Mouse (Mus musculus) ES-Bruce4 (cell line): Measurements from ENCODE around the gene 9130409I23Rik. TPM values are rescaled to one million over a fixed set of nuclear protein-coding genes. Genes with fewer than 3 reads are reported as not detected.

Experiments used
- H3K27ac ChIP-seq: 2 replicates; pipeline ENCODE4 v1.5.1; 2012; ENCODE audit warnings: low read length, inconsistent platforms; ENCODE audit not compliant: insufficient read depth
- H3K27me3 ChIP-seq: 2 replicates; pipeline ENCODE4 v1.6.1; 2012; ENCODE audit warnings: mild to moderate bottlenecking, low read length, inconsistent platforms; ENCODE audit not compliant: control insufficient read depth, poor library complexity, insufficient read depth, severe bottlenecking
- H3K36me3 ChIP-seq: 2 replicates; pipeline ENCODE4 v1.6.1; 2012; ENCODE audit warnings: inconsistent platforms, mild to moderate bottlenecking, low read length, moderate library complexity; ENCODE audit not compliant: control insufficient read depth, poor library complexity, insufficient read depth, severe bottlenecking
- H3K4me1 ChIP-seq: one replicate; pipeline ENCODE4 v1.8.1; 2011; ENCODE audit warnings: low read length; ENCODE audit not compliant: control insufficient read depth, insufficient read depth
- H3K4me3 ChIP-seq: 2 replicates; pipeline ENCODE4 v1.5.1; 2011; ENCODE audit warnings: low read depth, mild to moderate bottlenecking, low read length
- H3K9ac ChIP-seq: 2 replicates; pipeline ENCODE4 v1.6.1; 2012; ENCODE audit warnings: low read depth, mild to moderate bottlenecking, inconsistent platforms; ENCODE audit not compliant: poor library complexity, severe bottlenecking
- H3K9me3 ChIP-seq: replicated peaks from 2 replicates; pipeline ENCODE4 v1.6.1; 2012; ENCODE audit warnings: mild to moderate bottlenecking, low read length, inconsistent platforms; ENCODE audit not compliant: control insufficient read depth, poor library complexity, insufficient read depth, severe bottlenecking
- CTCF ChIP-seq: IDR thresholded peaks from one replicate; pipeline ENCODE4 v1.8.1; 2011; ENCODE audit warnings: low read depth, low read length
- EP300 ChIP-seq: IDR thresholded peaks from 2 replicates; pipeline ENCODE4 v1.6.1; 2011; ENCODE audit warnings: low read depth, low read length; ENCODE audit not compliant: insufficient read depth
- POLR2A ChIP-seq: IDR thresholded peaks from one replicate; pipeline ENCODE4 v1.8.1; 2011; ENCODE audit warnings: low read length; ENCODE audit not compliant: insufficient read depth
- polyA plus RNA-seq: library from polyadenylated mRNA; stranded (reverse); fragments of >200 nt; gene quantifications from 2 replicates; pipeline ENCODE4 v1.2.4, GENCODE M21; 2011; ENCODE audit warnings: low read depth; ENCODE audit not compliant: missing spikeins, insufficient read depth, insufficient read length

The 9130409I23Rik gene
- polyA plus RNA-seq, result not detected in 2 replicates

DNA sequence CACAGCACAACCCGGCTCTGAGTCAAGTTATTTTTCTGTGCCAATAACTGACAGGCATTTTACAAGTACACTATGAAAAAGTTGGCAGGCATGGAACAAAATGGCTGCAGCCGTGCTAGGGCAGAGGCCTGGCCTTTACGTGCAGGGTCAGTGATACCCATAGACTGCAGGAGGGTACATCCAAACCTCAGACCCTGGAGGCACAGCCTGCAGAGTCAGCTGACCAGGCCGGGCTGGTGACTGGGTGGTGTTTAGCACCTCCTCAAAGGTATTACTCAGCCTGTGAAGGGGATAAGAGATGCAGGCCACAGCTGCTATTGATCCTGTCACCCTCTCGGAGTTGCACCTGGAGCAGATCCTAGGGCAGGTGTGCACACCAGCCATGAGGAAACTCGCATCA is at the start of gene 9130409I23Rik:
TSS of gene 9130409I23Rik (plus strand) at position 301 of the 400 bp plus-strand sequence.
- H3K4me3 ChIP-seq, result no peak within 1 kb of the TSS
- H3K9ac ChIP-seq, result no peak within 1 kb of the TSS
- no peaks in the 10 kb centered on the region for H3K9me3 ChIP-seq
- TF ChIP-seq POLR2A (no peak), CTCF (no peak), EP300 (no peak)
- no peaks in the 10 kb centered on the region for H3K36me3 ChIP-seq
- H3K27me3 ChIP-seq, result no peaks in the 10 kb centered on the region
- no peaks in the 10 kb centered on the region for H3K4me1 ChIP-seq
- no peak within 1 kb of the TSS for H3K27ac ChIP-seq

DNA sequence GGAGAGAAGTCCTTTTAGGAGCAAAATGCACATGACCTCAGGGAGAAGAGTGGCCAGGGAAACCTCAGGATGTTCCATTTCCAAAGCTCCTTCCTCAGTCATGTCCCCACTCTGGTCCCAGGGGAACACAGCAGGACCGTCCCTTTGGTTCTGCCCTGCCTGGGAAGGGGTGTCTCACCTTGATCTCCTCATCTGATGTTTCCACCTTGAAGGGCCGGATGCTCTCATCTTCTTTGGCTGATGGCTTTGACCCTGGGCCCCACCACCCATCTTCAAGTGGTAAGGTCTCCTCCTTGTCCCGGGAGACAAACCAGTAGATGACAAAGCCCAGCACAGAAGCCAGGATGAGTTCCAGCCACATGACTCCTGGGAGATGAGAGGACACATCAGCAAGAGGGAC is 49.4 kb upstream of the 9130409I23Rik start:
- TF ChIP-seq POLR2A (no peak), CTCF (no peak), EP300 (no peak)
- H3K9ac ChIP-seq, result no peak overlapping the region
- no peaks in the 10 kb centered on the region for H3K9me3 ChIP-seq
- no peak overlapping the region for H3K27ac ChIP-seq
- H3K27me3 ChIP-seq, result no peaks in the 10 kb centered on the region
- no peak overlapping the region for H3K4me3 ChIP-seq
- no peaks in the 10 kb centered on the region for H3K36me3 ChIP-seq
- H3K4me1 ChIP-seq, result no peaks in the 10 kb centered on the region

DNA sequence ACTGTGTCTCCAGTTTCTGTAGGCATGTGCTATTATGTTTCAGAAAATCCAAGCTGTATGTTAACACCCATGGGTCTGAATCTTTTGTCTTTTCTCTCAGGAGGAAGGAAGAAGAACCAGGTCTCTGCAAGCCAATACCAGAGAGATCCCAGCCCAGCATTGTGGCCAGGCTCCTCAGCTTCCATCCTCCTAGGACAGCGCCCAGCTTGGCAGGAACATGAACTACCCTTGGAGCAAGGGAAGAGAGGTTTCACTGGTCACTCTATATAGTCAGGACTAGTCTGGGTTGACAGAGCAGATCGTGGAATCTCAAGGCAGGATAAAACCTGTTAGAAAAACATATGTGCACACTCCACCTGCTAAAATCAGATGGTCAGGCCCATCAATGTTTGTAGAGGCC is 47.2 kb upstream of the 9130409I23Rik start:
- Histone ChIP-seq H3K9me3 (no peaks in the 10 kb centered on the region), H3K4me3 (no peak overlapping the region), H3K27me3 (no peaks in the 10 kb centered on the region), H3K9ac (no peak overlapping the region), H3K4me1 (no peaks in the 10 kb centered on the region), H3K27ac (no peak overlapping the region), H3K36me3 (no peaks in the 10 kb centered on the region)
- TF ChIP-seq EP300 (no peak), CTCF (no peak), POLR2A (no peak)

DNA sequence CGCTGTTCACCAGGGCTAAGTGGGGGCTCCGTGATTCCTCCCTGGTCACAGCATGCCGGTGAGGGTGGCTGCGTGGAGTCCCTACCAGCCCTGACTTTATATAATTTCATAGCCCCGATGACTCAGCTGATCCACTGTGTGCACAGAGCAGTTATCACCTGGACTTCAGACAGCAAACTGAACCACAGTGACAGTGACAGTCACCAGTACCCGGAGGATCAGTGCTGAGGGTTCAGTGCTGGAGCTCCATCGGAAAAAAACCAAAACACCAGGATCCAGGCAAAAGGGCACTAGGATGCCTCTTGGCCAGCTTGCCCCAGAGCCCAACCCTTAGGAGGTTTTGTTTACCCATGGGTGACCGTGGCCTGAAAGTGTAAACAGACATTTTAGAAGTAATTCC is 45.7 kb upstream of the 9130409I23Rik start:
- no peak overlapping the region for H3K27ac ChIP-seq
- H3K4me3 ChIP-seq, result no peak overlapping the region
- peaks cover 3% of the 10 kb centered on the region for H3K4me1 ChIP-seq
- TF ChIP-seq CTCF (no peak), EP300 (no peak), POLR2A (no peak)
- no peaks in the 10 kb centered on the region for H3K36me3 ChIP-seq
- H3K9ac ChIP-seq, result no peak overlapping the region
- no peaks in the 10 kb centered on the region for H3K27me3 ChIP-seq
- no peaks in the 10 kb centered on the region for H3K9me3 ChIP-seq

DNA sequence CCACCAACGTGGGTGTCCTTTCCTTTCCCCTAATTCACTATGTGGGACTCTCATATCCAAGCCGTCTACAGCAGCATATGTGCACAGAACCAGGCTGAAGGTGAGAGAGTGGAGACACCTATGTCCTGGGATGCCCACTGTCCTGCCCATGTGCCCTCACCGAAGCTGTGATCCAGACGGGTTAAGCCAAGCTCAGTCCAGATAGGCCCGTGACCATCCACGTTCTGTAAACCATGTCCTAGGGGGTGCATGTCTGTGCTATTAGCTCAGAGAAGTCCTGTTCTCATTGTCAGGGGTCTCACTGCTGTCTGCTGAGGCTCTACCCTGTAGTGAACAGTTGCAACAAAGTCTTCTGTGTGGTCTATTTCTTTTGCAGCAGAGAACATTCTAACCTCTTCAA is 43.2 kb upstream of the 9130409I23Rik start:
- TF ChIP-seq EP300 (no peak), POLR2A (no peak)
- Histone ChIP-seq H3K9me3 (no peaks in the 10 kb centered on the region), H3K27me3 (no peaks in the 10 kb centered on the region), H3K4me3 (no peak overlapping the region), H3K9ac (no peak overlapping the region), H3K27ac (no peak overlapping the region), H3K4me1 (peaks cover 4% of the 10 kb centered on the region), H3K36me3 (no peaks in the 10 kb centered on the region)

DNA sequence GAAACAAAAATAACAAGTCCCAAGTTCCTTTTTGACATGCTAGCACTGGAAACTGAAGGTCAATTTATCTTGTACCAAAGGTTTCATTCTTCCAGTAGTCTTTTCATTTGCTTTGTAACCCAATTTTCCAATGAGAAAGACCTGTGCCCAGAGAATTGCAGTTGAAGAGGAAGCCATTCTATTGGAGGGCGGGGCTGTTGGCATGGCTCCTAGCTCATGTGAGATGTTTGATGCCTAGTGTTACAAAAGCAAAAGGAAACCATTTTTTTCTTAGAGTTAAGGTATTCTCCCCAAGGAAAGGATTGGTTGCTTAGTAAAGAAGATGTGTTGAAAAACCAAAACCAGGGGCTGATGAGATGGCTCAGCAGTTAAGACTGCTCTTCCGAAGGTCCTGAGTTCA is 42.8 kb upstream of the 9130409I23Rik start:
- TF ChIP-seq POLR2A (no peak), CTCF (no peak), EP300 (no peak)
- Histone ChIP-seq H3K27me3 (no peaks in the 10 kb centered on the region), H3K9ac (no peak overlapping the region), H3K9me3 (no peaks in the 10 kb centered on the region), H3K4me1 (peaks cover 4% of the 10 kb centered on the region), H3K27ac (no peak overlapping the region), H3K36me3 (no peaks in the 10 kb centered on the region), H3K4me3 (no peak overlapping the region)
